Mouse (Mus musculus): Measurements from ENCODE around the gene Olfr314.
"Not testable (repeated sequence)": the region's sequence is repeated elsewhere in the genome, so short reads cannot be mapped to it uniquely, and the experiment has no call there.

Gene Olfr314

GRCm38 (mm10) chr11:58832541-58832940 lies 49.8 kb downstream of the Olfr314 start:
- DNase-seq (ENCODE audit: low spot score in 2 of 2), result not testable (repeated sequence)

All from spleen, postnatal 36 days (tissue).